ENCODE assay signal across 10 mouse cellular contexts in genomic region chr10:5163286-5163685, GRCm38 (mm10).
"Had no signal": no experiment of that assay in that cellular context is flagged by ENCODE, and none has a peak within 500 bp of the region (broad histone marks: within the 10 kb centered on the region; RNA-seq: fewer than 3 reads in every experiment).

No protein-coding gene starts in this region.

- DNase-seq: lung, adult 2 months; lung, postnatal 14 days; right cerebral cortex, postnatal 14 days had no signal

- H3K27ac ChIP-seq: lung, embryonic 15.5 days; macrophage; midbrain, embryonic 13.5 days; midbrain, embryonic 15.5 days; neural tube, embryonic 12.5 days had no signal

- ATAC-seq: liver, postnatal 0 days; lung, postnatal 0 days; midbrain, embryonic 13.5 days; midbrain, embryonic 15.5 days had no signal

- H3K36me3 ChIP-seq: lung, embryonic 15.5 days; midbrain, embryonic 13.5 days; neural tube, embryonic 12.5 days had no signal

- H3K4me3 ChIP-seq: lung, embryonic 15.5 days; midbrain, embryonic 13.5 days; midbrain, embryonic 15.5 days; neural tube, embryonic 12.5 days had no signal

- H3K4me1 ChIP-seq: lung, embryonic 15.5 days; midbrain, embryonic 13.5 days; midbrain, embryonic 15.5 days; neural tube, embryonic 12.5 days had no signal

- H3K27me3 ChIP-seq: lung, embryonic 15.5 days; midbrain, embryonic 13.5 days; midbrain, embryonic 15.5 days; neural tube, embryonic 12.5 days had no signal

- H3K9ac ChIP-seq: liver, postnatal 0 days; lung, embryonic 15.5 days; midbrain, embryonic 13.5 days; midbrain, embryonic 15.5 days; neural tube, embryonic 12.5 days had no signal
